Mouse (Mus musculus) granulocyte monocyte progenitor cell, adult 5-6 weeks (primary cell): ENCODE measurements around the gene Nop14. TPM values are rescaled to one million over a fixed set of nuclear protein-coding genes. Genes with fewer than 3 reads are reported as not detected.
"Not testable (repeated sequence)": the region's sequence is repeated elsewhere in the genome, so short reads cannot be mapped to it uniquely, and the experiment has no call there.

Experiments used
- ATAC-seq: replicated peaks from 2 replicates; pipeline ENCODE4 v1.8.0; 2016; ENCODE audit warnings: mild to moderate bottlenecking, moderate TSS enrichment, inconsistent platforms; ENCODE audit not compliant: poor library complexity, severe bottlenecking
- total RNA-seq, 2 experiments: library from RNA; stranded (forward) in 1 of 2; stranded (reverse) in 1 of 2; fragments of 200-712, 200-1000 nt in 1 of 2; fragments of >200 nt in 1 of 2; fragmentation: Nextera tagmentation in 1 of 2; gene quantifications; 2 replicates each; pipeline ENCODE4 v1.2.3; 2014 to 2017

Gene Nop14
- total RNA-seq, 2 experiments from 2014 or later = 40.0 to 47.7 TPM

DNA sequence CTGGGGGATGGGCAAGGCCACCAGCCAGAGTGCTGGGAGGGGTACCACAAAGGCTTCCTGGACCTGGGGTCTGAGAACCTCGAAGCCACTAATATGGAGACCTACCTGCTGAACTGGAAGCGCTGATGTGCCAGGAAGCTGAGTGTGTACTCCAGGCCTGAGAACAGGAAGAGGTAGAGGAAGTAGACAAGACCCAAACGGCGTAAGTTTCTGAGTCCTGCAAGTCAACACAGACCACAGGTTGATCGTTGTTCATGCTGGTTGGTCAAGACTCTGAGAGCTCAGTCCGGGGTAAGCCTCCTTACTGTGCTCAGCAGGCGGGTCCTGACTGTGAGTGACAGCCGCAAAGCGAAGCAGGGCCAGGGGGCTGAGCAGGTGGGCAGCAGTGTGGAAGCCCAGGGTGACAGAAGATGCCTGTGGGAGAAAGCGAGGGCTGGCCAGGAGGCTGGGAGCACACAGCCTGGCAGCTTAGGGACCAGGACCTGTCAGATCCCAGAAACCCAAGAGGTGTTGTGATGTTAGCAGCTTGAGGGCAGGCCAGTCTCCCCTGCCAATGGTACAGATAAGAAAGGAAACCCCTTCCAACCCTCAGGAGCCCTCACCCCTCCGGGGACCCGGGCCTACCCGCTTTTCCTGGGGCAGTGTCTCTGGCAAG, 25.1 kb downstream of the Nop14 start:
- ATAC-seq = peak; percentile 49

DNA sequence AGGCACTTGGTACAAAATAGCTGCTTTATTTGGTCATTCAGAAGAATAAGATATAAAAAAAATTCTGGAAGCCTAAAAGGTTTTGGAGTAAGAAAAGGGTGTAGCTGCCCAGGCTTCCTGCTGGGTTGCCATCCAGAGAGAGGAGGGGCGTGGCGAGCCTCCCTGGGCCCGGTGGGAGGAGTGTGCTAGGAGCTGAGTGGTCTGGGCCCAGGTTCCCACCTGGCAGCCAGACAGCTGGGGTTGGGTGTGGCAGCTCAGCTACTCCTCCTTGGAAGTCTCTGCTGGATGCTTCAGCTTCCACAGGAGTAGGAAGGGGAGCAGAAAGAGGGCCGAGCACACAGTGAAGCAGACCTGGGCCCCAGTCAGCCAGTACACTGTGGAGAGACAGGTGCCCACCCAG, 26.3 kb downstream of the Nop14 start:
- no peak for ATAC-seq

DNA sequence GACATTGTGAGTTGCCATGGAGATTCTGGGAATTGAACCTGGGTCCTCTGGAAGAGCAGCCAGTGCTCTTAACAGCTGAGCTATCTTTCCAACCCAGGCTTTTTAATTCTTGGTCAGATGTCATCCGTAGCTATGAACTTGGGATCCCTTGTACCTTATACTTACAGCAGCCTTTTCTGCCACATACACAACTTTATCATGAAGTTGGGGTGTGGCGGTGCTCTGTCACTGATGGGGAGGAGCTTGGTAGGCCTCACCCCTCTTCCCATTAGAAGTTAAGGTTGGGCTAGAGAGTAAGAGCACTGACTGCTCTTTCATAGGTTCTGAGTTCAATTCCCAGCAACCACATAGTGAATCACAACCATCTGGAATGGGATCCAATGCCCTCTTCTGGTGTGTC, 27.0 kb downstream of the Nop14 start:
- no peak for ATAC-seq

DNA sequence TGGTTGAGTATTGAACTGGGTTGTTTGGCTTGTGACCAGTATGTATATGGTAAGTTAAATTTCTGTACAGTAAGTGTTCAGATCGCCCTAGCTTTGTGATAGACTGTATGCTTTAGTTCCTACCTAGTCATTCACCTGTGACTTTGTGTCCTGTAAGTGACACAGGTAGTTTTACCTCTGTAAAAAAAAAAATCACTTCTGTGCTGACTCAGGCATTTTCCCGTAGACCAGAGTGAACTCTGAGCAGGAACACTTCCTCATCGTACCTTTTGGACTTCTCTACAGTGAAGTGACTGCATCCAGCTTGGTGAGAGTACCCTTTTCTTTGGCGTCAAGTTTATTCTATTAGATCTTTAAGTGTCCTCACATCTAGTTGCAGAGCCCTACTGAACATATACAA, 50.0 kb downstream of the Nop14 start:
- ATAC-seq = no peak

DNA sequence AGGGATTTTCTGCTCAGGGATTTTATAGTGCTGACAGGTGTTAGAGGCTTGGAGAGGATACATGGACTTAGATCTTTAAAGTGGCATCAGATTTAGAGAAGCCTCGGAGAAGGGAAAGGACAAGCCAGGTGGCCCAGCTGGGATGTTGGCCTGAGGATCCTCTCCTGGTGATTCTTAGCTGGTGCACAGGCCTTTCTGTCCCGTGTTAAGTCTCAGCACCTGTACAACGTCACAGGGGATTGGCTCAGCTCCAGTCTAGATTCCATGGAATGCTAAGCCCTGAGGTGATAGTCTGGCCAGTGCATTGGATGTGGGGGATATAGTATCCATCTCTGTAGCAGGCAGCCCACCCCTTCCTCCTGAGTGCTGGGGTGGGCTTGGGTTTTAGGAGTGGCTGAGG, 51.7 kb downstream of the Nop14 start:
- no peak for ATAC-seq

DNA sequence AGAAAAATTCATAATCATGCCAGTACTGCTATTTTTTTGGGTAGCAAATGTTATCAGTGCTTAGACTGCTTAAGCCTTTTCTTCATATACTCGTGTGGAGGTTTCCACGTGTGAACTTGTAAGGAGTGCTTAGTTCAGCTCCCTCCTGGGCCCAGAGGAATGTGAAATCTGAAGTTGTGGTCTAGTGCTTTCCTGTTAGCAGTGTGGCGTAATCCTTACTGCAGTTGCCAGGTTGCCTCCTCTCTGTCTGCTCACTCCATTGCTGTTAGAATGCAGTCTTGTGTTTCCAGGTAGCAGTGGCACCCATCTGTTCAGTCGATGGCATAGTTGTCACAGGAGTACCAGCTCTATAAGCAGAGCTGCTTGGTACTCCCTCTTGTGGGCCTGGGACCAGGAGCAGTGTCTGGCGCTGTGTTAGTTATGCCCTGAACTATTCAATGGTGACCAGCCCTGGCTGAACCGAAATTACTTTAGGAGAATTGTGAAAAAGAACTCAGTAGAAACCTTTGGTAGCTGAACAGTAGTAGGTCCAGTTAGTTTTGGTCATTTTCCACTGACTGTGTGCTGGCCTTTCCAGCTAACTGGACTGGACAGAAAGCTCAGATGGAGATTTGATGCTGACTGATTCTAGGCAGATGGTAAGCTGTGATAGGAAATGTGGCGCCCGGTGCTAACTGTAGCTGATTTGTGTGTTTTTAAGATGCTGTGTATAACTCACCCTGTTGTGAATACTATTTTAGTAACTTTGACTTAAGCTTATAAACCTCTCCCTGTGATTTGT, 52.7 kb downstream of the Nop14 start:
- peak; percentile 84 for ATAC-seq

DNA sequence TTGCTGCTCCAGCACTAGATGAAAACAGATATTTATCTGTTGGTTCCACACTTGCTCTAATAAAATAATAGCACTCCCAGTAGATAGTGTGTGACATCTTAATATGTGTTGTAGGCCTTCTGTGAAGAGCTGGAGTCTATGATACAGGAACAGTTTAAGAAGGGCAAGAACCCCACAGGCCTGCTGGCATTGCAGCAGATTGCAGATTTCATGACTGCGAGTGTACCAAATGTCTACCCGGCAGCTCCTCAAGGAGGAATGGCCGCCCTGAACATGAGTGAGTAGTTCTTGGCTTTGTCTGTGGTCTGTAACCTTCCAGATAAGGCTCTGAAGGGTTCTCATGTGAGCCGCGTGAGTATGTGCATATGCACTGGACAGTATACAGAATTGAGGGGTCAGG, 55.4 kb downstream of the Nop14 start:
- ATAC-seq = no peak

DNA sequence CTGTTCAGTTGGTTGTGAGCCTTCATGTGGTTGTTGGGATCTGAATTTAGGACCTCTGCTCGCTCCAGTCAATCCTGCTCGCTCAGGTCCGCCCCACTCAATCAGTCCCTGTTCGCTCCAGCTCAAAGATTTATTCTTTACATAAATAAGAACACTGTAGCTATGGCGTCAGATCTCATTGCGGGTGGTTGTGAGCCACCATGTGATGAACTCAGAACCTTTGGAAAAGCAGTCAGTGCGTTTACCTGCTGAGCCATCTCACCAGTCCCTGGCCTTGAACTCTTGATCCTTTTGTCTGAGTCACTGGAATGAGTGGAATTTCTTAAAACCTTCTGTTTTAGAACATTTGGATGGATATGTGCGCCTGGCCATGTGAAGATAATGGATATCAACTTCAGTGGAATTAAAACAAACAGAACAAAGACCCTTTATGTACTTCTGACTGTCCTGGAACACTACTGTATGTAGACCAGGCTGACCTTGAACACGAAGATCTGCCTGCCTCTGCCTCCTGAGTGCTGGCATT, 66.7 kb downstream of the Nop14 start:
- no peak for ATAC-seq

DNA sequence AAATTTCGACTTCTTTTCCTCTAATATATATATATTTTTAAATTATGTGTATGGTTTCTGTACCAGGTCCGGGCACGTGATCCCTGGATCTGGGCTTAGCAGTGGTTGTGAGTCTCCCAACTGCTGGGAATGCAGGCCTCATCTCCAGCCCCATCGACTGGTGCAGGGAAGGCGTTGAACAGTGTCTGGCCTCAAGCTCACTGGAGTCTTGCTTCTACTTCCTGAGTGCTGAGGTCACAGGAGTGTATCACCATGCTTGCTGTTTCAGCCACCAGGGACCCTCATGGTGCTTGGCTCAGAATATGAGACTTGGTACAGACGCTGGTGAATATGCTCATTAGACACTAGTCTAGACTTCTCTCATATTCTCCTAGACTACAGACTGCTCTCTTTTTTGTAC, 67.3 kb downstream of the Nop14 start:
- no peak for ATAC-seq

DNA sequence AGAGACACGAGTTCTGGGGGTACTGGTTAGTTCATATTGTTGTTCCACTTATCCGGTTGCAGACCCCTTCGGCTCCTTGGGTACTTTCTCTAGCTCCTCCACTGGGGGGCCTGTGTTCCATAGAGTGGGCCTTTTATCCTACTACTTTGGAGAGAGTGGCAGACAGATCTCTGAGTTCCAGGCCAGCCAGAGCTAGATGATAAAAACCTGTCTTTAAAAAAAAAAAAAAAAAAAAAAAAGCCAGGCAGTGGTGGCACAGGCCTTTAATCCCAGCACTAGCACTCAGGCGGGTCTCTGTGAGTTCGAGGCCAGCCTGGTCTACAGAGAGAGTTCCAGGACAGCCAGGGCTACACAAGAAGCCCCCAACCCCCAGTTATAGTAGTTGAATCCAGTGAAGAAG, 67.7 kb downstream of the Nop14 start:
- ATAC-seq = not testable (repeated sequence)

DNA sequence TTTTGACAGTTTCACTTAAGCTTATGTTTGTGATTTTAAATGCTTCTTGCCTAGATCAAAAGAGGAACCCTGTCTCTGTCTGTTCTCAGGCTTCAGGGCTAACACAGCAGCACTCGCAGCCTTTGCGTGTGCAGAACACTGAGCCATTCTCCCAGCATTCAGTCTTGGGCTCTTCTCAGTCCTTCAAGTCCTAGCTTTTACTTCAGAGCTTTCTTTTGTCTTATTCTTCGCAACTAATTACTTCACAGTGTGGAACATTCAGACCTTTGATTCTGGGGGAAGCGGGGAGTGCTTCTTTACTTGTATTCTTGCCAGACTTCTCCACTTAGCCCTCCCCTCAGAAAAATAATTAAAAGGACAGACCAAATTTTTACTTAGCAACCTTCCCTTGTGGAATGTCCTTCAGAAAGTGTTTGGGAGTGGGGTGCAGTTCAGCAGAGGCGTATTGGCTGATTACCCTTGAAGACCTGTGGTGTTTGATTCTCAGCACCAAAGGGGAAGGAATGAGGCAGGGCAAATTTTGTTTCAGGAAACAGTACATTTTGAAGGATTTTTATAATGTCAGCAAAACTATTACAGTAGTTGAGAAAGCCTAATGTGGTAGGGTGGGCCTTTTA, 68.5 kb downstream of the Nop14 start:
- no peak for ATAC-seq

DNA sequence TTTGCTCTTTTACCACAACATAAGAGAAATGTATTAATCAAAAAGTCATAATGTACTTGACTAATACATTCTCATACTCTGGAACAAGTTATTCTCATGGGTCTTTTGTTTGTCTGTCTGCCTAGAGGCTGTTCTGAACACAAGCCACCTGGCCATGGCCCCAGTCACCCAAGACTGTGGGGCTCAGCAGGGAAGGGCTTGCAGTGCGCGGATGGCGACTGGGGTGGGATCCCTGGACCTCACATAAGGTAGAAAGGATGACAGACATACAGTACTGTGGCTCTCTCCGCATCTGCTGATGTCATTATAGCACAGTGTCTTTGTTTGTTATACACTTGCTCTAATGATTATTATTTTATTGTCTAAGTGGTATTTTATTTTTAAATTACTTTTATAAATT, 69.2 kb downstream of the Nop14 start:
- no peak for ATAC-seq

DNA sequence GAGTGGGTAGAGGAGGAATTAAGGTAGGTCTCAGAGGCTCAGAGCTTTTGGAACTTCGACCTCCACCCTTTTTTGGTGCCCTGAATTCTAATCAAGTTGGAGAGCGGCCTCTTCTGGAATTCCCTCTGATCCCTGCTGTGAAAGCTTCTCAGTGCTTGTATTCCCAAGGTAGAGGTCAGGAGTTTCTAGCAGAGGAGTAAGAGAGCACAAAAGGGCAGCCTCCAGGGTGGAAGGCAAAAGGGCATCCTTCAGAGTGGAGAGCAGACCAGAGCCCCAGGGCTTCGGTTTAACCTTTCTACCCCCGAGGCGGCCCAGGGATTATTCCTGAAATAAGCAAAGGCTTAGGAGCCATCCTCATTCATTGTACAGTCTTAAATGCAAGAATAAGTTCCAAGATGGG, 69.9 kb downstream of the Nop14 start:
- ATAC-seq = no peak

Other genes starting within 250 kb of the Nop14 start
- 11.8 and 16.2 TPM in 2 replicates for gene Tnip2, start 146.2 kb downstream of the Nop14 start, total RNA-seq (2014; fragmentation: Nextera tagmentation)
- 22.0 and 24.4 TPM in 2 replicates for gene Tnip2, start 146.2 kb downstream of the Nop14 start, total RNA-seq (2017)
- gene Sh3bp2, start 134.3 kb downstream of the Nop14 start, total RNA-seq (2014; fragmentation: Nextera tagmentation) = 15.4 and 16.5 TPM in 2 replicates
- 9.8 and 11.9 TPM in 2 replicates for gene Sh3bp2, start 134.3 kb downstream of the Nop14 start, total RNA-seq (2017)
- 65.6 and 74.2 TPM in 2 replicates for gene Add1, start 86.5 kb downstream of the Nop14 start, total RNA-seq (2014; fragmentation: Nextera tagmentation)
- 81.0 and 82.6 TPM in 2 replicates for gene Add1, start 86.5 kb downstream of the Nop14 start, total RNA-seq (2017)
- 196 and 197 TPM in 2 replicates for gene Mfsd10, start 22.9 kb downstream of the Nop14 start, total RNA-seq (2014; fragmentation: Nextera tagmentation)
- 111 and 147 TPM in 2 replicates for gene Mfsd10, start 22.9 kb downstream of the Nop14 start, total RNA-seq (2017)
- gene Grk4, start 231 bp upstream of the Nop14 start, total RNA-seq (2014; fragmentation: Nextera tagmentation) = 0.95 and 7.2 TPM in 2 replicates
- gene Grk4, start 231 bp upstream of the Nop14 start, total RNA-seq (2017) = 1.2 and 1.4 TPM in 2 replicates
- gene Htt, start 101.6 kb upstream of the Nop14 start, total RNA-seq (2014; fragmentation: Nextera tagmentation) = 32.6 and 36.2 TPM in 2 replicates
- gene Htt, start 101.6 kb upstream of the Nop14 start, total RNA-seq (2017) = 18.3 and 25.1 TPM in 2 replicates
- 0.96 and 1.6 TPM in 2 replicates for gene Msantd1, start 247.9 kb upstream of the Nop14 start, total RNA-seq (2014; fragmentation: Nextera tagmentation)
- 0.30 TPM in 1 of 2 replicates, not detected in the other for gene Msantd1, start 247.9 kb upstream of the Nop14 start, total RNA-seq (2017)